Mouse (Mus musculus) heart, postnatal 0 days (tissue): ENCODE data around the gene Csdc2. TPM values are rescaled to one million over a fixed set of nuclear protein-coding genes. Genes with fewer than 3 reads are reported as not detected.
A peak's percentile ranks its signal among the peaks of the same experiment; 100 is the strongest.

Source experiments
- ATAC-seq: fragments of 200-750 bp; cut with Nextera tagmentation; 2 replicates; pipeline ENCODE4 v1.8.0; 2017; ENCODE audit warnings: low read depth, moderate number of reproducible peaks, moderate library complexity; ENCODE audit not compliant: insufficient read depth
- DNase-seq: peaks from one replicate; pipeline ENCODE4 v3.0.0-alpha.2; 2016; ENCODE audit warnings: low spot score
- H3K27ac ChIP-seq: fragments of 300-500 bp; sonication (generic); 2 replicates; pipeline ENCODE4 v1.5.1; 2014; ENCODE audit warnings: low read depth, mild to moderate bottlenecking
- H3K27me3 ChIP-seq: fragments of 300-500 bp; sonication (generic); 2 replicates; pipeline ENCODE4 v1.6.1; 2014; ENCODE audit warnings: low read length, mixed read lengths; ENCODE audit not compliant: control insufficient read depth, insufficient read depth
- H3K36me3 ChIP-seq: fragments of 300-500 bp; sonication (generic); replicated peaks from 2 replicates; pipeline ENCODE4 v1.6.1; 2014; ENCODE audit warnings: low read length, mixed read lengths; ENCODE audit not compliant: control insufficient read depth, insufficient read depth
- H3K4me1 ChIP-seq: fragments of 300-500 bp; sonication (generic); 2 replicates; pipeline ENCODE4 v1.6.1; 2014; ENCODE audit warnings: antibody characterized with exemption; ENCODE audit not compliant: control insufficient read depth, insufficient read depth
- H3K4me2 ChIP-seq: fragments of 300-500 bp; sonication (generic); 2 replicates; pipeline ENCODE4 v1.6.1; 2014; ENCODE audit warnings: low read depth, mild to moderate bottlenecking, low read length, moderate library complexity
- H3K4me3 ChIP-seq: fragments of 300-500 bp; sonication (generic); 2 replicates; pipeline ENCODE4 v1.5.1; 2014; ENCODE audit warnings: low read depth, low read length
- H3K9ac ChIP-seq: fragments of 300-500 bp; sonication (generic); replicated peaks from 2 replicates; pipeline ENCODE4 v1.6.1; 2014; ENCODE audit warnings: low read depth, low read length, mixed read lengths
- H3K9me3 ChIP-seq: fragments of 300-500 bp; sonication (generic); replicated peaks from 2 replicates; pipeline ENCODE4 v1.6.1; 2016; ENCODE audit warnings: low read length; ENCODE audit not compliant: control insufficient read depth
- CTCF ChIP-seq: IDR thresholded peaks from 2 replicates; pipeline ENCODE4 v1.5.1; 2016; ENCODE audit warnings: antibody characterized with exemption, control low read depth, low read depth
- EP300 ChIP-seq: IDR thresholded peaks from 2 replicates; pipeline ENCODE4 v1.6.1; 2016; ENCODE audit warnings: antibody characterized with exemption, low read depth
- WGBS: fragments of 180-500 bp; shearing (Covaris S2); extraction: QIAGEN DNeasy Blood & Tissue Kit; methylation state at CpG from one replicate; pipeline ENCODE4 v1.1.7; 2014; 5-methylcytosine and 5-hydroxymethylcytosine counted together
- polyA plus RNA-seq: library from polyadenylated mRNA; unstranded; fragments of >200 nt; fragmentation: Nextera tagmentation; extraction: Ambion mirVana; gene quantifications from 2 replicates; pipeline ENCODE4 v1.2.1, GENCODE M21; 2015
- total RNA-seq: library from RNA; depleted of rRNA; stranded (reverse); fragments of >200 nt; gene quantifications from 2 replicates; pipeline ENCODE4 v1.2.3, GENCODE M21; 2014; ENCODE audit warnings: low replicate concordance

Gene Csdc2
- total and polyA plus RNA-seq, 2 experiments from 2014 or later: 2.8 to 7.7 TPM

DNA sequence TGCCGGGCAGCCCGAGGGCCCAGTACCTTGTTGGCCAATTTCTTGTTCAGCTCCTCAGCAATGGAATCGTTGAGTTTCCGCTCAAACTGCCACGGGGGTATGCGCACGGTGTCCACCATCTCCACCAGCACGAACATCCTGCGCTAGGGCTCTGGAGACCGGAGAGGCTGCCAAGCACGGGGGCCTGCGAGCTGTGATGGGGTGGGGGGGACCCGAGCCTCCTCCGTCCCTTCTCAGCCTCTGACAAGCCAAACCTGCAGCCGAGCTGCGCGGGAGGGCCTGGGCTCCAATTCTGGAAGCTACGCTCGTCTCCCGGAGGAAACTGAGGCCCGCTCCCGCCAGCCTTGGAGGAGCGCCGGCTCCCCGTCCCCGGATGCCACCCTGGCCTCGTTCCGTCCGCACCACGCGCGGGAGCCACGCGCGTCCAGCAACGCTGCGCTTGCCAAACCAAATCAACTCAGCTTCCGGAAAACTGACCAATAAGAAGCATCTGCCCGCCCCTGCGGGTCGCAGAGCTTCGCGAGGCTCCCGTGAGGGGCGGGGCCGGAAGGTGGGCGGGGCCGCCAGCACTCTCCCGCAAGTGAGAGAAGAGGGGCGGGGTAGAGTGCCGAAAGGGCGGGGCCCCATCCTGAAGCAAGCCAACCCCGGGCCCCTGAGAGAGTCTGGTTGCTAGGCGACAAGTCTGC, 10.7 kb upstream of the Csdc2 start, which contains the start of gene Polr3h:
TSS of gene Polr3h (minus strand) at position 481 of the 686 bp plus-strand sequence.
- peak; percentile 96 for ATAC-seq
- Histone ChIP-seq H3K4me3 (peak within 1 kb of the TSS; percentile 61), H3K9me3 (no peaks in the 10 kb centered on the region), H3K27me3 (no peaks in the 10 kb centered on the region), H3K36me3 (no peaks in the 10 kb centered on the region), H3K4me1 (peaks cover 10% of the 10 kb centered on the region), H3K4me2 (peak within 1 kb of the TSS; percentile 94), H3K9ac (peak within 1 kb of the TSS; percentile 52), H3K27ac (peak within 1 kb of the TSS; percentile 56; the same call in 1 of the 2 replicates)
- TF ChIP-seq EP300 (no peak), CTCF (no peak)
- under 1% methylated on average over 53 of the region's 54 CpGs for WGBS
- DNase-seq: peak; percentile 97

DNA sequence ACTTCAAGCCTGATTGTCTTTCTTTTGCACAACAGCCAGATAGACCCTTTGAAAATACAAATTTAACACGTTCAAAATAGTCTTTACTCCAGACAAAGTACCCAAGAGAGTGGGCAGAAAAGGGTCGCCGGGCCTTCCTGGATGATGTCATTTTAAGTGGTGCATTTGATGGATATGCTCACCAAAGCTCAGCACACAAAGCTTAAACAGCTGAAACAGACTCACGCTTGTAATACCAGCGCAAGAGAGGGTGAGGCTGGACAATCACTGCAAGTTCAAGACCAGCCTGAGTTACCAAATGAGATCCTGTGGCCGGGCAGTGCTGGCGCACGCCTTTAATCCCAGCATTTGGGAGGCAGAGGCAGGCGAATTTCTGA, 10.1 kb upstream of the Csdc2 start:
- Histone ChIP-seq H3K4me1 (peaks cover 10% of the 10 kb centered on the region), H3K9ac (no peak overlapping the region), H3K4me2 (0 out of 2 replicates have a peak overlapping the region, but pooled peaks have one; percentile 9), H3K27me3 (no peaks in the 10 kb centered on the region), H3K4me3 (no peak overlapping the region), H3K9me3 (no peaks in the 10 kb centered on the region), H3K27ac (no peak overlapping the region), H3K36me3 (no peaks in the 10 kb centered on the region)
- 37% methylated on average over 9 of the region's 9 CpGs for WGBS
- DNase-seq (no peak), ATAC-seq (no peak)
- no peak for TF ChIP-seq EP300
- TF ChIP-seq CTCF: no peak

DNA sequence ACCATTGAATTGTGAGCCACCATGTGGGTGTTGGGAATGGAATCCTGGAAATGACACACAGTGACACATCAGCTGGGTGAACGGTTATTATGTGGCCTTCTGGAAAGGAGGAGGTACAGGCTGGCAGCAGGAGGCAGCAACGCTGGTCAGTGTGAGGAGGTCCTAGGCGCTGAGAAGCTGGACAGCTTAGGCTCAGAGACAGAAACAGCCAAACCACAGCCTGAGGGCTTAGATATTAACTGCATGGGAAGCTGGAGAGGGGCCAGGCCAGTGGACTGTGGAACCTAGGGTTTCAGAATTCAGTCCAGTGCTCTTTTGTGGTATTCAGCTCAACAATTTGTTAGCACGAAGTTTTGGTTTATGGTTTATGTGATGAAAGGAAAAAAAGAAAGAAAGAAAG, 8.8 kb upstream of the Csdc2 start:
- H3K27ac ChIP-seq: peak overlapping the region; percentile 38; the same call in 1 of the 2 replicates
- TF ChIP-seq EP300 (no peak), CTCF (no peak)
- WGBS: 37% methylated on average over 4 of the region's 4 CpGs

DNA sequence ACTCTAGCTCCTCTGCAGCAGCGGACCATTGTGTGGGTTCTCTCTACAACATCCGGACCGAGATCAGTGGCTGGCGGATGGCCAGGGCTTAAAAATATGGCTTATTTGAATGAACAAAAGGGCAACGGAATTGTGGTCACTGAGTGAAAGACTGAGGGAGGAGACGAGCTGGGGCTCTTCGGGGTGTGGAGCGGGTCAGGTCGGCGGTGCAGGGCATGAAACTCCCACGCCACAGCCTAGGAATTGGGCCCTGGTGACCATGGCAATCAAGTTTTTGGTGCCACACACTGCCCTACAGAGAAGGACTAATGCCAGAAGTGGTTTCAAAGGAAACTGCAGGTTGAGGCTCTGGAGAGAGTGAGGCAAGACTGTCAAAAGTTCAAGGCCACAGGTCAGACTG, 8.3 kb upstream of the Csdc2 start:
- Histone ChIP-seq H3K27ac (0 out of 2 replicates have a peak overlapping the region, but pooled peaks have one; percentile 1), H3K4me3 (no peak overlapping the region), H3K36me3 (no peaks in the 10 kb centered on the region), H3K27me3 (no peaks in the 10 kb centered on the region), H3K4me2 (peak overlapping the region; percentile 30; the same call in 1 of the 2 replicates), H3K4me1 (peaks cover 10% of the 10 kb centered on the region), H3K9me3 (no peaks in the 10 kb centered on the region), H3K9ac (no peak overlapping the region)
- WGBS: 42% methylated on average over 11 of the region's 11 CpGs
- no peak for ATAC-seq
- DNase-seq: no peak
- TF ChIP-seq EP300 (no peak), CTCF (no peak)

More for the DNA sequence above, 8.8 kb upstream of the Csdc2 start:
- H3K4me3 ChIP-seq: no peak overlapping the region
- no peak overlapping the region for H3K9ac ChIP-seq
- DNase-seq (no peak), ATAC-seq (no peak)
- no peaks in the 10 kb centered on the region for H3K9me3 ChIP-seq
- H3K4me2 ChIP-seq: no peak overlapping the region
- no peaks in the 10 kb centered on the region for H3K27me3 ChIP-seq
- H3K4me1 ChIP-seq: peaks cover 10% of the 10 kb centered on the region
- no peaks in the 10 kb centered on the region for H3K36me3 ChIP-seq

DNA sequence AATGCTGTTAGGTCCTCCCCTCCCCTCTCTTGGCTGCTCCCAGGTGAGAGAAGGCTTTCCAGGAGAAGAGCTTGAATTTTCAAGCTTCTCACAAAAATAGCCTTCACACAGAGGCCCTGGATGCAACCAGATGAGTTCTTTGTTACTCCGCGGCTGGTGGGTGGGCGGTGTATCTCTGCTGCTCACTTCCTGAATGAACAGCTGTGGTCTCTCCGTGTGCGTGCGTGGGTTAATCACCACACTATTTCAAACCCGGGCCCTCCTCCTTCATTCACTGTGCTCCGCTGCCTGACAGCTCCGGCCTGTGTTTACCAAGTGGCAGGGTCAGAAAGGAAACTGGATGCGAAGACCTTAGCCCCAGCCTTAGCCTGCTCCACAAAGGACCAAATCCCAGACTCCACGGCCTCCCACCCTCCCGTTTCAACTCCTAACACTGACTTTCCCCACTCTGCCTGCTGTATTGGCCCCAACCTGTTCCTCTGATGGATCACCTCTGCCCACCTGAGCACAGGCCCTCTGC, 3.5 kb upstream of the Csdc2 start:
- no peak for DNase-seq
- TF ChIP-seq EP300: no peak
- no peak for TF ChIP-seq CTCF

More for the DNA sequence above, 3.5 kb upstream of the Csdc2 start:
- Histone ChIP-seq H3K4me1 (peaks cover 13% of the 10 kb centered on the region; the same call in 1 of the 2 replicates), H3K9ac (no peak overlapping the region), H3K4me3 (no peak overlapping the region), H3K27ac (no peak overlapping the region), H3K4me2 (no peak overlapping the region), H3K27me3 (no peaks in the 10 kb centered on the region), H3K9me3 (no peaks in the 10 kb centered on the region), H3K36me3 (no peaks in the 10 kb centered on the region)
- no peak for ATAC-seq
- WGBS: 40% methylated on average over 12 of the region's 12 CpGs
